Mouse (Mus musculus): ENCODE results near the gene H2-DMb2. TPM values are rescaled to one million over a fixed set of nuclear protein-coding genes. Genes with fewer than 3 reads are reported as not detected.

Gene H2-DMb2
- polyA plus RNA-seq, 1 experiment from 2014 or later, result 0.18 TPM

- 45% methylated on average over 13 of the region's 13 CpGs for WGBS
- H3K27ac ChIP-seq (replicated peaks; ENCODE audit: low read depth, low read length), result no peak overlapping the region
- H3K27me3 ChIP-seq (ENCODE audit: control insufficient read depth, insufficient read depth, low read length), result no peaks in the 10 kb centered on the region
Measured at GRCm38 (mm10) chr17:34170877-34171498, 27.9 kb downstream of the H2-DMb2 start.

GRCm38 (mm10) chr17:34172528-34172927 is 29.4 kb downstream of the H2-DMb2 start:
- ATAC-seq (ENCODE audit: low FRiP score, low TSS enrichment) (no peak), DNase-seq (no peak)
- H3K27me3 ChIP-seq (ENCODE audit: control insufficient read depth, insufficient read depth, low read length), result no peaks in the 10 kb centered on the region
- H3K36me3 ChIP-seq (ENCODE audit: control insufficient read depth, insufficient read depth, low read length), result no peaks in the 10 kb centered on the region
- no peak overlapping the region for H3K27ac ChIP-seq (replicated peaks; ENCODE audit: low read depth, low read length)
- H3K9me3 ChIP-seq (ENCODE audit: control insufficient read depth, low read length), result peaks cover 5% of the 10 kb centered on the region; the same call in 1 of the 2 replicates
- no peaks in the 10 kb centered on the region for H3K4me1 ChIP-seq (ENCODE audit: control insufficient read depth, insufficient read depth, low read length)
- H3K4me2 ChIP-seq (ENCODE audit: low read length), result no peak overlapping the region
- H3K4me3 ChIP-seq (replicated peaks; ENCODE audit: low read depth, low read length), result no peak overlapping the region
- H3K9ac ChIP-seq (replicated peaks; ENCODE audit: low read length), result no peak overlapping the region
- 97% methylated on average over 5 of the region's 5 CpGs for WGBS

More at GRCm38 (mm10) chr17:34170877-34171498, 27.9 kb downstream of the H2-DMb2 start:
- no peaks in the 10 kb centered on the region for H3K36me3 ChIP-seq (ENCODE audit: control insufficient read depth, insufficient read depth, low read length)
- peak; percentile 91 for DNase-seq
- H3K4me3 ChIP-seq (replicated peaks; ENCODE audit: low read depth, low read length), result no peak overlapping the region
- no peak overlapping the region for H3K4me2 ChIP-seq (ENCODE audit: low read length)
- 0 out of 2 replicates have a peak, but pooled peaks cover 2% of the 10 kb centered on the region for H3K9me3 ChIP-seq (ENCODE audit: control insufficient read depth, low read length)
- no peak overlapping the region for H3K9ac ChIP-seq (replicated peaks; ENCODE audit: low read length)
- no peak for ATAC-seq (ENCODE audit: low FRiP score, low TSS enrichment)
- no peaks in the 10 kb centered on the region for H3K4me1 ChIP-seq (ENCODE audit: control insufficient read depth, insufficient read depth, low read length)

GRCm38 (mm10) chr17:34174075-34174474 is 31.0 kb downstream of the H2-DMb2 start:
- Histone ChIP-seq H3K36me3 (ENCODE audit: control insufficient read depth, insufficient read depth, low read length) (no peaks in the 10 kb centered on the region), H3K9ac (replicated peaks; ENCODE audit: low read length) (no peak overlapping the region), H3K4me3 (replicated peaks; ENCODE audit: low read depth, low read length) (no peak overlapping the region), H3K27ac (replicated peaks; ENCODE audit: low read depth, low read length) (no peak overlapping the region), H3K27me3 (ENCODE audit: control insufficient read depth, insufficient read depth, low read length) (no peaks in the 10 kb centered on the region), H3K9me3 (ENCODE audit: control insufficient read depth, low read length) (peaks cover 5% of the 10 kb centered on the region; the same call in 1 of the 2 replicates), H3K4me1 (ENCODE audit: control insufficient read depth, insufficient read depth, low read length) (no peaks in the 10 kb centered on the region), H3K4me2 (ENCODE audit: low read length) (no peak overlapping the region)
- 50% methylated on average over 1 of the region's 1 CpGs for WGBS
- ATAC-seq (ENCODE audit: low FRiP score, low TSS enrichment) (no peak), DNase-seq (no peak)

GRCm38 (mm10) chr17:34177179-34177578 is 34.1 kb downstream of the H2-DMb2 start:
- no peak overlapping the region for H3K4me3 ChIP-seq (replicated peaks; ENCODE audit: low read depth, low read length)
- DNase-seq (no peak), ATAC-seq (ENCODE audit: low FRiP score, low TSS enrichment) (no peak)
- no peaks in the 10 kb centered on the region for H3K27me3 ChIP-seq (ENCODE audit: control insufficient read depth, insufficient read depth, low read length)
- H3K4me1 ChIP-seq (ENCODE audit: control insufficient read depth, insufficient read depth, low read length), result no peaks in the 10 kb centered on the region
- WGBS, result 74% methylated on average over 4 of the region's 4 CpGs
- no peak overlapping the region for H3K4me2 ChIP-seq (ENCODE audit: low read length)
- no peaks in the 10 kb centered on the region for H3K36me3 ChIP-seq (ENCODE audit: control insufficient read depth, insufficient read depth, low read length)
- no peak overlapping the region for H3K27ac ChIP-seq (replicated peaks; ENCODE audit: low read depth, low read length)
- no peak overlapping the region for H3K9ac ChIP-seq (replicated peaks; ENCODE audit: low read length)
- H3K9me3 ChIP-seq (ENCODE audit: control insufficient read depth, low read length), result peaks cover 5% of the 10 kb centered on the region; the same call in 1 of the 2 replicates

- DNase-seq (no peak), ATAC-seq (ENCODE audit: low FRiP score, low TSS enrichment) (no peak)
- no peak overlapping the region for H3K4me2 ChIP-seq (ENCODE audit: low read length)
- peaks cover 3% of the 10 kb centered on the region; the same call in 1 of the 2 replicates for H3K9me3 ChIP-seq (ENCODE audit: control insufficient read depth, low read length)
- H3K27me3 ChIP-seq (ENCODE audit: control insufficient read depth, insufficient read depth, low read length), result no peaks in the 10 kb centered on the region
- H3K27ac ChIP-seq (replicated peaks; ENCODE audit: low read depth, low read length), result no peak overlapping the region
- H3K4me1 ChIP-seq (ENCODE audit: control insufficient read depth, insufficient read depth, low read length), result no peaks in the 10 kb centered on the region
- H3K9ac ChIP-seq (replicated peaks; ENCODE audit: low read length), result no peak overlapping the region
- no peak overlapping the region for H3K4me3 ChIP-seq (replicated peaks; ENCODE audit: low read depth, low read length)
- no peaks in the 10 kb centered on the region for H3K36me3 ChIP-seq (ENCODE audit: control insufficient read depth, insufficient read depth, low read length)
- WGBS, result 71% methylated on average over 6 of the region's 6 CpGs
Measured at GRCm38 (mm10) chr17:34179019-34179418, 35.9 kb downstream of the H2-DMb2 start.

GRCm38 (mm10) chr17:34179913-34180859 is 37.1 kb downstream of the H2-DMb2 start:
- Histone ChIP-seq H3K4me3 (replicated peaks; ENCODE audit: low read depth, low read length) (no peak overlapping the region), H3K9ac (replicated peaks; ENCODE audit: low read length) (no peak overlapping the region), H3K36me3 (ENCODE audit: control insufficient read depth, insufficient read depth, low read length) (no peaks in the 10 kb centered on the region), H3K27me3 (ENCODE audit: control insufficient read depth, insufficient read depth, low read length) (peaks cover 2% of the 10 kb centered on the region; the same call in 1 of the 2 replicates), H3K4me1 (ENCODE audit: control insufficient read depth, insufficient read depth, low read length) (no peaks in the 10 kb centered on the region), H3K4me2 (ENCODE audit: low read length) (no peak overlapping the region), H3K27ac (replicated peaks; ENCODE audit: low read depth, low read length) (no peak overlapping the region), H3K9me3 (ENCODE audit: control insufficient read depth, low read length) (peaks cover 3% of the 10 kb centered on the region; the same call in 1 of the 2 replicates)
- no peak for ATAC-seq (ENCODE audit: low FRiP score, low TSS enrichment)
- no peak for DNase-seq
- 76% methylated on average over 13 of the region's 13 CpGs for WGBS

- no peaks in the 10 kb centered on the region for H3K9me3 ChIP-seq (ENCODE audit: control insufficient read depth, low read length)
- no peak overlapping the region for H3K9ac ChIP-seq (replicated peaks; ENCODE audit: low read length)
- peaks cover 9% of the 10 kb centered on the region; the same call in 1 of the 2 replicates for H3K4me1 ChIP-seq (ENCODE audit: control insufficient read depth, insufficient read depth, low read length)
- H3K36me3 ChIP-seq (ENCODE audit: control insufficient read depth, insufficient read depth, low read length), result no peaks in the 10 kb centered on the region
- ATAC-seq (ENCODE audit: low FRiP score, low TSS enrichment) (no peak), DNase-seq (no peak)
- H3K4me2 ChIP-seq (ENCODE audit: low read length), result no peak overlapping the region
- WGBS, result 78% methylated on average over 15 of the region's 15 CpGs
- no peak overlapping the region for H3K27ac ChIP-seq (replicated peaks; ENCODE audit: low read depth, low read length)
- H3K4me3 ChIP-seq (replicated peaks; ENCODE audit: low read depth, low read length), result no peak overlapping the region
- peaks cover 31% of the 10 kb centered on the region for H3K27me3 ChIP-seq (ENCODE audit: control insufficient read depth, insufficient read depth, low read length)
Measured at GRCm38 (mm10) chr17:34183564-34184219, 40.6 kb downstream of the H2-DMb2 start.

- WGBS, result 94% methylated on average over 9 of the region's 9 CpGs
- H3K4me3 ChIP-seq (replicated peaks; ENCODE audit: low read depth, low read length), result no peak overlapping the region
- no peak overlapping the region for H3K27ac ChIP-seq (replicated peaks; ENCODE audit: low read depth, low read length)
- ATAC-seq (ENCODE audit: low FRiP score, low TSS enrichment) (no peak), DNase-seq (no peak)
- peaks cover 9% of the 10 kb centered on the region; the same call in 1 of the 2 replicates for H3K4me1 ChIP-seq (ENCODE audit: control insufficient read depth, insufficient read depth, low read length)
- no peaks in the 10 kb centered on the region for H3K36me3 ChIP-seq (ENCODE audit: control insufficient read depth, insufficient read depth, low read length)
- H3K9ac ChIP-seq (replicated peaks; ENCODE audit: low read length), result no peak overlapping the region
- H3K9me3 ChIP-seq (ENCODE audit: control insufficient read depth, low read length), result no peaks in the 10 kb centered on the region
- no peak overlapping the region for H3K4me2 ChIP-seq (ENCODE audit: low read length)
- H3K27me3 ChIP-seq (ENCODE audit: control insufficient read depth, insufficient read depth, low read length), result peaks cover 36% of the 10 kb centered on the region
Measured at GRCm38 (mm10) chr17:34185526-34185925, 42.4 kb downstream of the H2-DMb2 start.

All from midbrain, embryonic 14.5 days (tissue).